Mouse (Mus musculus): Measurements from ENCODE around the gene Padi3.

- no peak for TF ChIP-seq GATA1 (IDR thresholded peaks at IDR 0.05; ENCODE audit: borderline replicate concordance, low read length)
- no peak for TF ChIP-seq FLI1 (IDR thresholded peaks at IDR 0.05; ENCODE audit: low read length)
Observed at GRCm38 (mm10) chr4:140779803-140780397, 30.5 kb downstream of the Padi3 start.
